ENCODE assay signal across 17 mouse cellular contexts in genomic region chr4:140882365-140882764, GRCm38 (mm10). TPM values are rescaled to one million over a fixed set of nuclear protein-coding genes. Genes with fewer than 3 reads are reported as not detected.
A peak's percentile ranks its signal among the peaks of the same experiment; 100 is the strongest.
DNase-seq lines count a peak whose midpoint lies in the region; TF ChIP-seq lines count a peak whose summit lies in the region.
"Had no signal": no experiment of that assay in that cellular context is flagged by ENCODE, and none has a peak within 500 bp of the region (broad histone marks: within the 10 kb centered on the region; RNA-seq: fewer than 3 reads in every experiment).

No protein-coding gene starts in this region.

- no peak overlapping the region for H3K27ac ChIP-seq in heart, embryonic 10.5 days
- H3K27ac ChIP-seq in bone marrow, adult 2 months (ENCODE audit: control insufficient read depth, insufficient read depth, low read depth, low read length, poor library complexity), result no peak overlapping the region
- H3K27ac ChIP-seq: hindbrain, embryonic 12.5 days; limb, embryonic 13.5 days; macrophage had no signal

- H3K9me3 ChIP-seq in heart, embryonic 10.5 days, result peaks cover 3% of the 10 kb centered on the region; the same call in 1 of the 2 replicates
- peaks cover 3% of the 10 kb centered on the region; the same call in 1 of the 2 replicates for H3K9me3 ChIP-seq in E14TG2a.4 (ENCODE audit: low read length)

- no peaks in the 10 kb centered on the region; the same call in 1 of the 2 replicates for H3K27me3 ChIP-seq in heart, embryonic 10.5 days (ENCODE audit: insufficient read depth, poor library complexity, severe bottlenecking)
- H3K27me3 ChIP-seq in E14TG2a.4 (ENCODE audit: insufficient read depth, low read length), result peaks cover 18% of the 10 kb centered on the region
- H3K27me3 ChIP-seq: heart, embryonic 12.5 days; hindbrain, embryonic 12.5 days; limb, embryonic 13.5 days had no signal

- intact Hi-C loops in heart, postnatal 14 days (cut with DNase I), result no loop called here

- no peak for TF ChIP-seq POLR2A in lung, adult 2 months (IDR thresholded peaks at IDR 0.05; ENCODE audit: borderline replicate concordance, extremely low read depth, low read depth, low read length)
- no peak for TF ChIP-seq POLR2A in bone marrow, adult 2 months (IDR thresholded peaks at IDR 0.05; ENCODE audit: borderline replicate concordance, control insufficient read depth, low read depth, low read length)

- DNase-seq in heart, embryonic 10.5 days (ENCODE audit: low spot score), result peak; percentile 55
- no peak for DNase-seq in heart, postnatal 14 days
- DNase-seq in lung, adult 2 months, result no peak
- no peak for DNase-seq in lung, postnatal 10 days
- DNase-seq in MN1 (ENCODE audit: low spot score), result no peak
- DNase-seq: cerebellum, adult 18-20 months; kidney, adult 9 months; right cerebral cortex, adult 18-20 months; thymus, postnatal 4 days had no signal

- WGBS in heart, embryonic 10.5 days, result 59% methylated on average over 4 of the region's 4 CpGs
- 68% methylated on average over 4 of the region's 4 CpGs for WGBS in lung, adult 2 months
- 67% methylated on average over 4 of the region's 4 CpGs for WGBS in bone marrow, adult 2 months

- TF ChIP-seq CTCF in lung, adult 2 months (IDR thresholded peaks at IDR 0.05; ENCODE audit: insufficient read depth, low read length), result 0 out of 2 replicates have a peak, but pooled peaks have one; percentile 6
- TF ChIP-seq CTCF in E14TG2a.4 (conservative IDR thresholded peaks at IDR 0.05; ENCODE audit: low read length), result peak; percentile 73
- TF ChIP-seq CTCF in bone marrow, adult 2 months (IDR thresholded peaks at IDR 0.05; ENCODE audit: control insufficient read depth, insufficient read depth, low read length), result 0 out of 2 replicates have a peak, but pooled peaks have one; percentile 14

- H3K4me3 ChIP-seq in heart, embryonic 10.5 days, result no peak overlapping the region
- no peak overlapping the region for H3K4me3 ChIP-seq in lung, adult 2 months (replicated peaks; ENCODE audit: extremely low read depth, low read depth, low read length)
- no peak overlapping the region for H3K4me3 ChIP-seq in E14TG2a.4 (replicated peaks; ENCODE audit: low read length)
- no peak overlapping the region for H3K4me3 ChIP-seq in bone marrow, adult 2 months (replicated peaks; ENCODE audit: control insufficient read depth, low read depth, low read length)
- H3K4me3 ChIP-seq: heart, embryonic 12.5 days; hindbrain, embryonic 12.5 days; limb, embryonic 13.5 days had no signal

- H3K4me1 ChIP-seq in heart, embryonic 10.5 days, result 0 out of 2 replicates have a peak, but pooled peaks cover 4% of the 10 kb centered on the region
- H3K4me1 ChIP-seq in lung, adult 2 months (ENCODE audit: control insufficient read depth, insufficient read depth, low read length), result no peaks in the 10 kb centered on the region
- peaks cover 10% of the 10 kb centered on the region for H3K4me1 ChIP-seq in E14TG2a.4 (replicated peaks; ENCODE audit: low read depth, low read length)
- no peaks in the 10 kb centered on the region for H3K4me1 ChIP-seq in bone marrow, adult 2 months (ENCODE audit: control insufficient read depth, insufficient read depth, low read length)
- H3K4me1 ChIP-seq: heart, embryonic 12.5 days had no signal

- H3K36me3 ChIP-seq in heart, embryonic 10.5 days, result no peaks in the 10 kb centered on the region
- no peaks in the 10 kb centered on the region for H3K36me3 ChIP-seq in E14TG2a.4 (ENCODE audit: insufficient read depth, low read length)
- H3K36me3 ChIP-seq: heart, embryonic 12.5 days; hindbrain, embryonic 12.5 days; limb, embryonic 13.5 days had no signal

RNA-seq across cellular contexts. Expression of gene Padi2, which starts 23.8 kb away (rescaled TPM):
- polyA plus RNA-seq in heart, embryonic 10.5 days (2016; fragmentation: Nextera tagmentation; extraction: Ambion mirVana), result 2.9 and 6.3 TPM in 2 replicates
- total RNA-seq in heart, postnatal 14 days (2021), result 1 to 10 TPM in 1 of 2 experiments, under 1 TPM in 1; 0.41 to 1.1 TPM
- 3.7 and 4.7 TPM in 2 replicates for polyA plus RNA-seq in lung, adult 2 months (2012; rRNA removed)
- 5.6 and 11.4 TPM in 2 replicates for polyA plus RNA-seq in bone marrow, adult 2 months (2011; ENCODE audit: insufficient read depth, insufficient read length, low replicate concordance, missing spikeins)

RNA-seq across cellular contexts. Expression of gene Padi1, which starts 36.8 kb away (rescaled TPM):
- polyA plus RNA-seq in heart, embryonic 10.5 days (2016; fragmentation: Nextera tagmentation; extraction: Ambion mirVana), result 0.16 TPM in 2 replicates
- not detected for total RNA-seq in heart, postnatal 14 days (2021)
- polyA plus RNA-seq in lung, adult 2 months (2012; rRNA removed), result 0.36 and 1.9 TPM in 2 replicates
- polyA plus RNA-seq in bone marrow, adult 2 months (2011; ENCODE audit: insufficient read depth, insufficient read length, low replicate concordance, missing spikeins), result not detected in 2 replicates
- total RNA-seq: adrenal gland, postnatal 4 days had no signal
- polyA plus RNA-seq: macrophage; neural tube, embryonic 14.5 days had no signal

Comparison
In these comparisons a context has a peak if more than half of its experiments do, and no peak if none do; other contexts are left out.
1. CTCF ChIP-seq: peak in every context shown above with its lines; median percentile 73 in E14TG2a.4; 14 in bone marrow, adult 2 months; 6 in lung, adult 2 months.